Mouse (Mus musculus) hindbrain, embryonic 14.5 days (tissue): ENCODE data around the gene D2hgdh. TPM values are rescaled to one million over a fixed set of nuclear protein-coding genes. Genes with fewer than 3 reads are reported as not detected.
"Not testable (repeated sequence)": the region's sequence is repeated elsewhere in the genome, so short reads cannot be mapped to it uniquely, and the experiment has no call there.

Experiments
- ATAC-seq: fragments of 200-750 bp; cut with Nextera tagmentation; 2 replicates; pipeline ENCODE4 v1.8.0; 2017; ENCODE audit warnings: moderate number of reproducible peaks, mild to moderate bottlenecking, moderate TSS enrichment, moderate library complexity; ENCODE audit not compliant: low FRiP score
- DNase-seq: peaks from one replicate; pipeline ENCODE4 v3.0.0-alpha.2; 2015; ENCODE audit warnings: low spot score
- H3K27ac ChIP-seq: fragments of 300-500 bp; sonication (generic); 2 replicates; pipeline ENCODE4 v1.5.1; 2014; ENCODE audit warnings: mild to moderate bottlenecking, moderate library complexity
- H3K27me3 ChIP-seq: fragments of 300-500 bp; sonication (generic); 2 replicates; pipeline ENCODE4 v1.6.1; 2014; ENCODE audit warnings: mild to moderate bottlenecking, low read length, mixed read lengths; ENCODE audit not compliant: control insufficient read depth, insufficient read depth
- H3K36me3 ChIP-seq: fragments of 300-500 bp; sonication (generic); replicated peaks from 2 replicates; pipeline ENCODE4 v1.6.1; 2014; ENCODE audit not compliant: control insufficient read depth, insufficient read depth
- H3K4me1 ChIP-seq: fragments of 300-500 bp; sonication (generic); replicated peaks from 2 replicates; pipeline ENCODE4 v1.6.1; 2014; ENCODE audit warnings: antibody characterized with exemption, low read length, mixed read lengths; ENCODE audit not compliant: control insufficient read depth, insufficient read depth
- H3K4me2 ChIP-seq: fragments of 300-500 bp; sonication (generic); replicated peaks from 2 replicates; pipeline ENCODE4 v1.6.1; 2014; ENCODE audit warnings: mild to moderate bottlenecking, moderate library complexity
- H3K4me3 ChIP-seq: fragments of 300-500 bp; sonication (generic); replicated peaks from 2 replicates; pipeline ENCODE4 v1.5.1; 2014; ENCODE audit warnings: mild to moderate bottlenecking, low read length
- H3K9ac ChIP-seq: fragments of 300-500 bp; sonication (generic); 2 replicates; pipeline ENCODE4 v1.6.1; 2014
- H3K9me3 ChIP-seq: fragments of 300-500 bp; sonication (generic); 2 replicates; pipeline ENCODE4 v1.6.1; 2016; ENCODE audit warnings: low read length; ENCODE audit not compliant: control insufficient read depth
- WGBS: fragments of 180-500 bp; shearing (Covaris S2); extraction: QIAGEN DNeasy Blood & Tissue Kit; methylation state at CpG from one replicate; pipeline ENCODE4 v1.1.7; 2014; 5-methylcytosine and 5-hydroxymethylcytosine counted together
- polyA plus RNA-seq: library from polyadenylated mRNA; unstranded; fragments of >200 nt; fragmentation: Nextera tagmentation; extraction: Ambion mirVana; gene quantifications from 2 replicates; pipeline ENCODE4 v1.2.1, GENCODE M21; 2014

D2hgdh gene
- polyA plus RNA-seq, 1 experiment from 2014 or later: 11.3 TPM

- not testable (repeated sequence) for H3K9ac ChIP-seq, H3K4me2 ChIP-seq, H3K9me3 ChIP-seq, DNase-seq, ATAC-seq, H3K4me3 ChIP-seq, H3K36me3 ChIP-seq, H3K4me1 ChIP-seq, H3K27me3 ChIP-seq, H3K27ac ChIP-seq
- 95% methylated on average over 10 of the region's 22 CpGs for WGBS
Observed at GRCm38 (mm10) chr1:93874405-93874804, 49.7 kb downstream of the D2hgdh start.

DNA sequence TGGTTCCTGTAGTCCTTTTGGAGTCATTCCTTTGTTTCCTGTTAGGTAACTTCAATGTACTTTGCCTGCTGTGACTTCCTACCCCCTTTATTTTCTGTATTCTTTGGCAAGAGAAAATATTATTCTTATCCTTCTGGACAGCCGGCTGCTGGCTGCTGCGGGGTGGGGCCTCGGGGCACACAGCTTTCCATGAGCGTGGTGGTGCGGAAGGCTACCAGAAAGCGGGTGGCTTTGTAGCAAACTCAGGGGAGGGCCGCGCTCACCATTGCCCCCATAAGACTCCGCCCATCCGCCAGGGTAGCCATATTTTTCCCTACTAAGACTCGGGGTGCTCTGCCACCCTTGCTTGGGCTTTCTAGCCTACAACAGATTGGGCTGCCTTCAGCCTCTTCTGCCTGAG is 57.1 kb downstream of the D2hgdh start:
- H3K9me3 ChIP-seq, H3K27me3 ChIP-seq, H3K4me3 ChIP-seq, H3K9ac ChIP-seq, H3K4me1 ChIP-seq, ATAC-seq, DNase-seq, H3K27ac ChIP-seq, H3K4me2 ChIP-seq, H3K36me3 ChIP-seq: not testable (repeated sequence)
- WGBS: no CpG with 5 or more reads among the region's 11 CpGs

DNA sequence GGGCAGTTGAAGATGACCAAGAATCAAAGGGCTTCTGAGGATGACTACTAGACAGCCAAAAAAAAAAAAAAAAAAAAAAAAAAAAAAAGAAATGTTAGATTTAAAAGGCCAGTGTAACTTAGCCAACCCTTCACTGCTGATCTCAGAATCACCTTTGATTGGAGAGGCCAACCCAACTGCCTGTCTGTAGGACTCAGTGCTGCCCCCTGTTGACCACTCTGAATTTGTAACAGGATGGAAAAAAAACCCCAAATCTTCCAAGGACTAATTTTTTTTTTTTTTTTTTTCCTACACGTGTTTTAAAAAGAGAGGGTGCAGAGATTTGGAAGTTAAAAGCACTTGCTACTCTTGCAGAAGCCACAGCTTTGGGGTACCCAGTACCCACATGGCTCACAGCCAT is 66.2 kb downstream of the D2hgdh start:
- not testable (repeated sequence) for H3K27me3 ChIP-seq, H3K4me1 ChIP-seq, ATAC-seq, H3K9me3 ChIP-seq, H3K36me3 ChIP-seq, H3K27ac ChIP-seq, H3K4me2 ChIP-seq, H3K4me3 ChIP-seq, DNase-seq, H3K9ac ChIP-seq
- WGBS: 80% methylated on average over 1 of the region's 1 CpGs

- ATAC-seq, DNase-seq, H3K4me1 ChIP-seq, H3K27ac ChIP-seq, H3K36me3 ChIP-seq, H3K4me3 ChIP-seq, H3K9ac ChIP-seq, H3K9me3 ChIP-seq, H3K27me3 ChIP-seq, H3K4me2 ChIP-seq: not testable (repeated sequence)
- WGBS: no CpG with 5 or more reads among the region's 1 CpGs
Observed at GRCm38 (mm10) chr1:93897395-93897794, 72.7 kb downstream of the D2hgdh start.

- 90% methylated on average over 2 of the region's 5 CpGs for WGBS
- H3K36me3 ChIP-seq: not testable (repeated sequence)
Observed at GRCm38 (mm10) chr1:93901291-93901690, 76.6 kb downstream of the D2hgdh start.

More at GRCm38 (mm10) chr1:93901291-93901690, 76.6 kb downstream of the D2hgdh start:
- not testable (repeated sequence) for H3K27me3 ChIP-seq, H3K27ac ChIP-seq, H3K4me1 ChIP-seq, H3K4me2 ChIP-seq, H3K9me3 ChIP-seq, ATAC-seq, DNase-seq, H3K9ac ChIP-seq, H3K4me3 ChIP-seq

Other genes starting within 250 kb of the D2hgdh start
- gene Stk25, start 166.2 kb upstream of the D2hgdh start, polyA plus RNA-seq: 354 and 373 TPM in 2 replicates
- gene Bok, start 139.2 kb upstream of the D2hgdh start, polyA plus RNA-seq: 79.8 and 82.4 TPM in 2 replicates
- 89.3 and 91.7 TPM in 2 replicates for gene Atg4b, start 73.4 kb upstream of the D2hgdh start, polyA plus RNA-seq
- gene Thap4, start 70.0 kb upstream of the D2hgdh start, polyA plus RNA-seq: 40.6 and 42.8 TPM in 2 replicates
- 143 and 148 TPM in 2 replicates for gene Dtymk, start 23.0 kb upstream of the D2hgdh start, polyA plus RNA-seq
- gene Ing5, start 20.9 kb upstream of the D2hgdh start, polyA plus RNA-seq: 8.4 and 9.3 TPM in 2 replicates
- not detected in 2 replicates for gene Gal3st2, start 36.4 kb downstream of the D2hgdh start, polyA plus RNA-seq
- gene Gal3st2b, start 93.4 kb downstream of the D2hgdh start, polyA plus RNA-seq: 0.07 TPM in 1 of 2 replicates, not detected in the other
- not detected in 2 replicates for gene Gal3st2c, start 165.6 kb downstream of the D2hgdh start, polyA plus RNA-seq
- 0.04 and 0.16 TPM in 2 replicates for gene Neu4, start 195.5 kb downstream of the D2hgdh start, polyA plus RNA-seq
- gene Pdcd1, start 227.6 kb downstream of the D2hgdh start, polyA plus RNA-seq: not detected in 2 replicates